Mouse (Mus musculus) forebrain, embryonic 10.5 days (tissue): Measurements from ENCODE around the gene Scml4. TPM values are rescaled to one million over a fixed set of nuclear protein-coding genes. Genes with fewer than 3 reads are reported as not detected.

Experiments
- DNase-seq: peaks from one replicate; pipeline ENCODE4 v3.0.0-alpha.2; 2017; ENCODE audit warnings: low spot score; ENCODE audit errors: extremely low spot score
- H3K27ac ChIP-seq: fragments of 300-500 bp; sonication (generic); 2 replicates; pipeline ENCODE4 v1.5.1; 2016; ENCODE audit warnings: mild to moderate bottlenecking
- H3K27me3 ChIP-seq: fragments of 300-500 bp; sonication (generic); 2 replicates; pipeline ENCODE4 v1.6.1; 2016; ENCODE audit warnings: mild to moderate bottlenecking; ENCODE audit not compliant: poor library complexity, severe bottlenecking
- H3K36me3 ChIP-seq: fragments of 300-500 bp; sonication (generic); replicated peaks from 2 replicates; pipeline ENCODE4 v1.6.1; 2016; ENCODE audit warnings: mild to moderate bottlenecking, moderate library complexity
- H3K4me1 ChIP-seq: fragments of 300-500 bp; sonication (generic); 2 replicates; pipeline ENCODE4 v1.6.1; 2016
- H3K4me3 ChIP-seq: fragments of 300-500 bp; sonication (generic); 2 replicates; pipeline ENCODE4 v1.5.1; 2016; ENCODE audit warnings: mild to moderate bottlenecking, moderate library complexity
- H3K9me3 ChIP-seq: fragments of 300-500 bp; sonication (generic); 2 replicates; pipeline ENCODE4 v1.6.1; 2016; ENCODE audit warnings: mild to moderate bottlenecking, moderate library complexity
- WGBS: fragments of 180-500 bp; shearing (Covaris S2); methylation state at CpG from one replicate; pipeline ENCODE4 v1.1.7; 2016; 5-methylcytosine and 5-hydroxymethylcytosine counted together
- polyA plus RNA-seq: library from polyadenylated mRNA; unstranded; fragments of >200 nt; fragmentation: Nextera tagmentation; extraction: Ambion mirVana; gene quantifications from 2 replicates; pipeline ENCODE4 v1.2.1, GENCODE M21; 2016

Scml4 gene
- polyA plus RNA-seq, 1 experiment from 2014 or later, result 0.19 TPM

- Histone ChIP-seq H3K36me3 (no peaks in the 10 kb centered on the region), H3K27ac (no peak overlapping the region), H3K4me3 (no peak overlapping the region), H3K27me3 (no peaks in the 10 kb centered on the region), H3K9me3 (no peaks in the 10 kb centered on the region), H3K4me1 (peaks cover 13% of the 10 kb centered on the region)
- 84% methylated on average over 5 of the region's 5 CpGs for WGBS
- DNase-seq, result no peak
Observed at GRCm38 (mm10) chr10:42917355-42917754, 57.2 kb downstream of the Scml4 start.

DNA sequence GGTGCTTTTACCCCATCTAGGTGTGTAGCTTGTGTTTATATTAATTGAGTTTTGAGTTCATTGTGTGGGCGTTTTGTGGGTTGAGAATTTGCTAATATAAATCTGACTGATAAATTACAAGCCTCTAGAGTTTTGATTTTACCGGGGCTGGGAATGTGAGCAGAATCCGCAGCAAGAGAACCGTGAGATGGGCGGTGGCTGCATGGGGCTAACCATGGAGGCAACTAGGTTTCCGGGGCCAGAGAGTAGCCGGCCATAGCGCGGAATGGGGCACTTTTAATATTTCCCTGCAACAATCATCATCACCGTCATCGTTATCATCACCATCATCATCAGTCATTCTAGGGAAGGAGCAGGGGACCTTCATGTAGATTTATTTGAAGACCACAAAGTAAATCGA is 59.6 kb downstream of the Scml4 start:
- no peak for DNase-seq
- WGBS, result 93% methylated on average over 12 of the region's 12 CpGs

GRCm38 (mm10) chr10:42925103-42925866 is 65.1 kb downstream of the Scml4 start:
- Histone ChIP-seq H3K36me3 (no peaks in the 10 kb centered on the region), H3K4me3 (no peak overlapping the region), H3K4me1 (peaks cover 7% of the 10 kb centered on the region; the same call in 1 of the 2 replicates), H3K9me3 (no peaks in the 10 kb centered on the region; the same call in 1 of the 2 replicates), H3K27me3 (no peaks in the 10 kb centered on the region), H3K27ac (no peak overlapping the region)
- WGBS, result 78% methylated on average over 22 of the region's 22 CpGs
- DNase-seq, result no peak

More for the DNA sequence above, 59.6 kb downstream of the Scml4 start:
- H3K4me3 ChIP-seq, result no peak overlapping the region
- no peaks in the 10 kb centered on the region for H3K36me3 ChIP-seq
- H3K27ac ChIP-seq, result no peak overlapping the region
- H3K4me1 ChIP-seq, result peaks cover 7% of the 10 kb centered on the region; the same call in 1 of the 2 replicates
- no peaks in the 10 kb centered on the region; the same call in 1 of the 2 replicates for H3K9me3 ChIP-seq
- H3K27me3 ChIP-seq, result no peaks in the 10 kb centered on the region

DNA sequence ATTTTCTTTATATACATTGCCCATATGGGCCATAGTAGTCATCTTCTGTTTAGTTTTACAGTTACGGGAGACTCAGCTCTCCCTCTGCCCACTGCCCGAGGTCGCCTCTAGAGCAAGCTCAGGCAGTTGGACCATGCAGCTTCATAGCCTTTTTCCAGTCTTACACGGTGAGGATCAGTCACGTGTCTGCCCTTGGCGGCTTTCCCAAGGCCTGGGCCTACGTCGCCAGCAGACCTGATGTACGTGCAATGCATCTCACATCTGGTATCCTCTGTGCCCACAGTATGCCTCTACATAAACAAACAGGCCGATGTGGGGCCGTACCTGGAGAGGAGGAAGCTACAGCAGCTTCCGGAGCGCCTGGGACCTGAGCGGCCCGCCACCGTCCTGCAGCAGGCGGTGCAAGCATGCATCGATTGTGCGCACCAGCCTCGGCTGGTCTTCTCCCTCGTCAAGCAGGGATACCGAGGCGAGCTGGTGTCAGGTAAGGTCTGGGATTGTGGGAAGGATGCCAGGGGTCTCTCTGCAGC is 70.0 kb downstream of the Scml4 start:
- Histone ChIP-seq H3K27me3 (0 out of 2 replicates have a peak, but pooled peaks cover 11% of the 10 kb centered on the region), H3K9me3 (no peaks in the 10 kb centered on the region), H3K27ac (no peak overlapping the region), H3K4me1 (peaks cover 10% of the 10 kb centered on the region), H3K36me3 (no peaks in the 10 kb centered on the region), H3K4me3 (no peak overlapping the region)
- 93% methylated on average over 23 of the region's 23 CpGs for WGBS
- no peak for DNase-seq

GRCm38 (mm10) chr10:42932862-42933480 is 72.8 kb downstream of the Scml4 start:
- DNase-seq, result peak; percentile 36
- H3K36me3 ChIP-seq, result no peaks in the 10 kb centered on the region
- H3K4me1 ChIP-seq, result peaks cover 10% of the 10 kb centered on the region
- H3K27me3 ChIP-seq, result 0 out of 2 replicates have a peak, but pooled peaks cover 11% of the 10 kb centered on the region
- H3K4me3 ChIP-seq, result no peak overlapping the region
- 66% methylated on average over 14 of the region's 14 CpGs for WGBS
- no peaks in the 10 kb centered on the region for H3K9me3 ChIP-seq
- peak overlapping the region; percentile 32; the same call in 1 of the 2 replicates for H3K27ac ChIP-seq

GRCm38 (mm10) chr10:42934672-42935071 is 74.5 kb downstream of the Scml4 start:
- 84% methylated on average over 8 of the region's 8 CpGs for WGBS
- no peaks in the 10 kb centered on the region for H3K9me3 ChIP-seq
- DNase-seq, result no peak

GRCm38 (mm10) chr10:42936205-42936604 is 76.0 kb downstream of the Scml4 start:
- Histone ChIP-seq H3K4me3 (no peak overlapping the region), H3K27ac (no peak overlapping the region), H3K4me1 (peaks cover 22% of the 10 kb centered on the region), H3K27me3 (peaks cover 25% of the 10 kb centered on the region; the same call in 1 of the 2 replicates), H3K9me3 (no peaks in the 10 kb centered on the region), H3K36me3 (no peaks in the 10 kb centered on the region)
- DNase-seq, result no peak

More at GRCm38 (mm10) chr10:42934672-42935071, 74.5 kb downstream of the Scml4 start:
- Histone ChIP-seq H3K36me3 (no peaks in the 10 kb centered on the region), H3K4me3 (no peak overlapping the region), H3K27ac (0 out of 2 replicates have a peak overlapping the region, but pooled peaks have one; percentile 2), H3K27me3 (peaks cover 16% of the 10 kb centered on the region; the same call in 1 of the 2 replicates), H3K4me1 (peaks cover 11% of the 10 kb centered on the region)

DNA sequence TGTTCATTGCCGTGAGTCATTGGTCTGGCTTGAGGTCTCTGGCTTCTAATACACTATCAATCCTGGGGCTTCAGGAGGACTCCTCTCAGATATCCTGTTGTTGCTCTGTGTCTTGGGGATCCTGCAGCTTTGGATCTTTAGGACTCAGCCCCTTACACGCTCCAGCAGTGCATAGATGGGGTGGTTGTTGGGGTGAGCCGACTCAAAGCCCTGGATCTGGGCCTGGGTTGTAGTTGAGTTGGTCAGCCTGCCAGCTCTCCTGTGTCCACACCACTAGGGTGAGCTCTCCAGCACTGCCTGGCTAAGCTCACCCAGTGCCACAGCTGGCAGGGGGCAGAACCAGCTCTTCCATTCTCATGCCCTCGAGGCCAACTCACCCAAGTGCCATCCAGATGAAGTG is 78.2 kb downstream of the Scml4 start:
- no peak for DNase-seq
- Histone ChIP-seq H3K27ac (no peak overlapping the region), H3K4me1 (peaks cover 20% of the 10 kb centered on the region), H3K9me3 (no peaks in the 10 kb centered on the region), H3K36me3 (no peaks in the 10 kb centered on the region), H3K4me3 (no peak overlapping the region), H3K27me3 (peaks cover 21% of the 10 kb centered on the region; the same call in 1 of the 2 replicates)
- WGBS, result 78% methylated on average over 4 of the region's 4 CpGs

DNA sequence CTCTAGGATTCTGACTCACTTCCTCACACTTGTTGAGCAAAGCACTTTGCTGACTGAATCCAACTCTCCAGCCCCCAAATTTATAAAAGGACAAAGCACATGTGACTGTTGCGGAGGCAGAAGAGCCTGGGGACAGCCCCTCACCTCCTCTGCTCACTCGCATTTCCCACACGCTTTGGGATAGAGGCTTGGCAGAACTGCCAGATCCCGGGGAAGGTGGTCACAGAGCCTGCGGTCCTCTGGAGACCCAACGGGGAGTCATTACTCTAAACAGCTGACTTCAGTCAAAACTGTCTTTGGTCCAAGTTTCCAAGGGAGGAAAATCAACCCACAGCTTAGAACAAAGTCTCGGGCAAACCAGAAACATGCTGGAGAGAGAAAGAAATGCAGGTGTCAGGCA is 79.5 kb downstream of the Scml4 start:
- Histone ChIP-seq H3K27me3 (peaks cover 18% of the 10 kb centered on the region; the same call in 1 of the 2 replicates), H3K4me3 (no peak overlapping the region), H3K27ac (no peak overlapping the region), H3K4me1 (peaks cover 19% of the 10 kb centered on the region), H3K36me3 (no peaks in the 10 kb centered on the region), H3K9me3 (no peaks in the 10 kb centered on the region)
- 82% methylated on average over 7 of the region's 7 CpGs for WGBS
- no peak for DNase-seq

GRCm38 (mm10) chr10:42940193-42941050 is 80.3 kb downstream of the Scml4 start:
- no peaks in the 10 kb centered on the region for H3K9me3 ChIP-seq
- H3K27ac ChIP-seq, result no peak overlapping the region
- H3K4me3 ChIP-seq, result no peak overlapping the region
- peaks cover 19% of the 10 kb centered on the region for H3K4me1 ChIP-seq
- 74% methylated on average over 21 of the region's 21 CpGs for WGBS
- H3K27me3 ChIP-seq, result peaks cover 15% of the 10 kb centered on the region; the same call in 1 of the 2 replicates
- no peak for DNase-seq
- no peaks in the 10 kb centered on the region for H3K36me3 ChIP-seq

GRCm38 (mm10) chr10:42941278-42941677 is 81.1 kb downstream of the Scml4 start:
- no peak for DNase-seq

GRCm38 (mm10) chr10:42941697-42942221 is 81.6 kb downstream of the Scml4 start:
- H3K36me3 ChIP-seq, result no peaks in the 10 kb centered on the region
- no peak for DNase-seq
- 78% methylated on average over 14 of the region's 14 CpGs for WGBS
- H3K9me3 ChIP-seq, result no peaks in the 10 kb centered on the region
- H3K27ac ChIP-seq, result peak overlapping the region; percentile 73
- H3K4me3 ChIP-seq, result no peak overlapping the region
- peaks cover 18% of the 10 kb centered on the region for H3K27me3 ChIP-seq
- H3K4me1 ChIP-seq, result peaks cover 19% of the 10 kb centered on the region

More at GRCm38 (mm10) chr10:42941278-42941677, 81.1 kb downstream of the Scml4 start:
- peaks cover 15% of the 10 kb centered on the region; the same call in 1 of the 2 replicates for H3K27me3 ChIP-seq
- no peaks in the 10 kb centered on the region for H3K9me3 ChIP-seq
- 82% methylated on average over 4 of the region's 4 CpGs for WGBS
- no peaks in the 10 kb centered on the region for H3K36me3 ChIP-seq
- H3K4me1 ChIP-seq, result peaks cover 19% of the 10 kb centered on the region
- no peak overlapping the region for H3K4me3 ChIP-seq
- H3K27ac ChIP-seq, result peak overlapping the region; percentile 73
